Mouse (Mus musculus): ENCODE data around the gene Lhb.

- TF ChIP-seq CTCF (IDR thresholded peaks at IDR 0.05; ENCODE audit: low read depth), result no peak
- TF ChIP-seq EP300 (optimal IDR thresholded peaks at IDR 0.05), result no peak
Measured at GRCm38 (mm10) chr7:45417962-45418492, 2.6 kb upstream of the Lhb start.
